Mouse (Mus musculus) lung, postnatal 0 days (tissue): ENCODE results near the gene Pnmt.

Source experiments
- CTCF ChIP-seq: IDR thresholded peaks from 2 replicates; pipeline ENCODE4 v1.5.1; 2016; ENCODE audit warnings: antibody characterized with exemption, mild to moderate bottlenecking
- EP300 ChIP-seq: IDR thresholded peaks from 2 replicates; pipeline ENCODE4 v1.6.1; 2016; ENCODE audit warnings: antibody characterized with exemption, mild to moderate bottlenecking, control low read depth

GRCm38 (mm10) chr11:98428436-98428835, 42.2 kb downstream of the Pnmt start:
- TF ChIP-seq EP300 (no peak), CTCF (no peak)
